Mouse (Mus musculus) embryonic fibroblast, embryonic 13.5 days (primary cell): ENCODE measurements at regions not wholly inside any gene's neighbourhood (a gene's known extent, or its start where the extent isn't known, plus 50 kb on each side); places are given as distances from the start of the nearest gene placed in this dataset.

Experiments used
- CTCF ChIP-seq: IDR thresholded peaks from 2 replicates; pipeline ENCODE4 v1.5.1; 2011; ENCODE audit warnings: mild to moderate bottlenecking, control low read depth, low read length, moderate library complexity, borderline replicate concordance; ENCODE audit not compliant: insufficient read depth
- POLR2A ChIP-seq: IDR thresholded peaks from 2 replicates; pipeline ENCODE4 v1.6.1; 2011; ENCODE audit warnings: low read depth, mild to moderate bottlenecking, control low read depth, low read length, moderate library complexity

DNA sequence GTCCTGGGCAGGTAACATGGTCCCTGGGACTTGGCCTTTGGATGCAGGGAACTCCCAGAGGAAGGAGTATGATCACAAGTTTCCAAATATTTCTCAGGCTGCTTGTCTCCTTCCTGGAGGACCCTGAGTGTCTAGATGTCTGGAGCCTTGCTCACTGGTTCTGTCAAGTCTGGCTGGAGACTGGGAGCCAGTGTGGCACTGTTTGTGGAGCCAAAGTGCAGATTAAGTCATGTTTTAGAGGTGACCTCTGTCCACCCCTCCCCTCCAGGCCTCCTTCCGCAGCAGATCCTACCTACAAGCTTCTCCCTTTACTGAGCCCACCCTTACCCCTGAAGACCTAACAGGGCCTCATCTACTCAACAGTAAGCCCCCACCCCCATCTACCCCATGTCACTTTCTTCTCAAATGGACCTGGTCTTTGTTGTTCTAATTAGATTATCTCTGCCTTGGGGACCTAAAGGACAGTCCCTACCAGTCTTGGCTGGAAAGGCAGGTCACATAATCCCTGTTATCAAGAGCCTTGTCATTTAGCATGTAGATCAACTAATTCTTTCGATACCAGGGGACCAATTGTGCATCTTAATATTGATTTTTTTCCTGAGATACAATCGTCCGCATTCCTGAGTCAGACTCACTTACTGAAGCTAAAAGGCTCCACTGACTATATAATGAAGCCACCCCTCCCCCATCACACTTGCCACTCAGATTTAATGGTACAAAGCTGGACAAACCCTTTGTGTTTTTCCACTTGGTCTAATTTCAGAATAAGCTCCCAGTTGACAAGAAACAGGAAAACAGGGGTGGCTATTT, 148.2 kb upstream of the Tbx20 start:
- TF ChIP-seq CTCF (no peak), POLR2A (no peak)
